Mouse (Mus musculus): ENCODE measurements at regions not wholly inside any gene's neighbourhood (a gene's known extent, or its start where the extent isn't known, plus 50 kb on each side); places are given as distances from the start of the nearest gene placed in this dataset.

DNA sequence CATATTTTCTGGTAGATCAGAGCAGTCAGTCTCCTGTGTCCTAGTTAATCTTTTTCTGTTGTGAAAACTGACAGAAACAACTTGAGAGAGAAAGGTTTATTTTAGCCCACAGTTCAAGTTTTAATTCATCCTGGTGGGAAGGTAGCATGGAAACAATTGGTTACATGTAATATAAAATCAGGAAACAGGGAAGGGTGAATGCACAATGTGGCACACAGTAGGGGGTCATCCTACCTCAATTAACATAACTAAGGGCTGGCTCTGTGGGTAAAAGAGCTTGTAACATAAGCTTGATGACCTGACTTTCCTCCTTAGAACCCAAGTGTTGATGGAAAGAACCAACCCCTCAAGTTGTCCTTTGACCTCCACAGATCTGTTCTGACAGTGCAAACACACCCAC, 227.1 kb downstream of the Ikzf2 start:
- TF ChIP-seq CTCF (IDR thresholded peaks at IDR 0.05; ENCODE audit: borderline replicate concordance, control insufficient read depth, extremely low read depth, insufficient read depth, low read length, poor library complexity) (no peak), POLR2A (IDR thresholded peaks at IDR 0.05; ENCODE audit: control insufficient read depth, extremely low read depth, insufficient read depth, low read length, poor library complexity) (no peak)
